Mouse (Mus musculus): ENCODE data around the gene Eif3i. TPM values are rescaled to one million over a fixed set of nuclear protein-coding genes. Genes with fewer than 3 reads are reported as not detected.

Gene Eif3i
- polyA plus RNA-seq (2012; rRNA removed) = 503 and 580 TPM in 2 replicates

DNA sequence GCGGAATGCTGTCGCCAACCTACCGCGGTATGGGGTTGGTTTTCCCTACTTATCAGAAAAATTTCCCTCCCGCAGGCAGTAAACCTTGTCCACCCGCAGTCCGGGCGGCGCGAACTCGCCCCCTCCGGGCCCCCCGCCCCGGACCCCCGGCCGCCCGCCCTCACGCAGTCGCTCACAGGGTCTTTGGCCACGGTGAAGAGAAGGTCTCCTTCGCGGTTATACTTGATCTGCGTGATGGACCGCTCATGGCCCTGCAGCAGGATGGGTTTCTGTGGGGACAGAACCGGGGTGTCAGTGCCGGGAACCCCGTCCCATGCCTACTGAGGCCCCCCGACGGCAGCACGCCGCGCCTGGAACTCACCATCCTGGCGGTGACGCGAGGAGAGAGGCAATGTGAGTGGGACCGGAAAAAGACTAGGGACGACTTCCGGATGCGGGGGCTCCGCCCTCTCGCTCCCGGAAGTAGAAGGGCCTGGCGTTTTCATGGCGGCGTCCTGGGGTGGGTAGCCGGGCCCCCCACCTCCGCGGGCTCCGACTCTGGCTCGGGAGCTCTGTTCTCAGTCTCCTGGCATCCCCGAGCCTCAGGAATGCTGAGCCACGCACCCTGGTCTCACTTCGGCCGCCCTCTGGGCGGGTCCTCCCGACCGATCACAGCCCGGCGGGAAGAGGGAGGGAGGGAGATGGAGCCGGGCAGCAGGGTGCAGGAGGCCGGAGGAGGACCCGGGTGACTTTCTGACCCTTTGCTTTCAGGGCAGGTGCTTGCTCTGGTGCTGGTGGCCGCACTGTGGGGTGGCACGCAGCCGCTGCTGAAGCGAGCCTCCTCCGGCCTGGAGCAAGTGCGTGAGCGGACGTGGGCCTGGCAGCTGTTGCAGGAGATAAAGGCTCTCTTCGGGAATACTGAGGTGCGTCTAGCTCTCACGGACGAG is at the start of gene Eif3i, which contains the start of gene Tmem234:
TSS of gene Eif3i (minus strand) at position 416 of the 926 bp plus-strand sequence.
TSS of gene Tmem234 (plus strand) at position 436 of the 926 bp plus-strand sequence.
- DNase-seq (ENCODE audit: low read depth) = no peak

DNA sequence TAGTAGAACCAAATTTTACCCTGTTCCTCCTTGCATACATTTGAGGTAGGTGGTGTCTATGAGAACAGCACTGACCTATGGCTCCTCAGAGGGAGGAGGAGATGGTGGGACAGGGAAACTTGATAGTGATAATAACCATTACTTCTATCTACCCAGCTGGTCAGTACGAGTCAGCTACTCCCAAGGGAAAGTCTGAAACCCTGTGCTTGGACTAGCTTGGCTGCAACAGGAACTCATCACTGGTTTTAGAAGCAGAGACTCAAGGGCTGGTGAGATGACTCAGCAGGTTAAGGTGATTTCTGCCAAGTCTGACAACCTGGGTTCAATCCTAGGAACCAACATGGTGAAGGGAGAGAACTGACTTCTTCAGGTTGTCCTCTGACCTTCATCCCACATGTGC is 48.2 kb upstream of the Eif3i start:
- no peak for DNase-seq (ENCODE audit: low read depth)

DNA sequence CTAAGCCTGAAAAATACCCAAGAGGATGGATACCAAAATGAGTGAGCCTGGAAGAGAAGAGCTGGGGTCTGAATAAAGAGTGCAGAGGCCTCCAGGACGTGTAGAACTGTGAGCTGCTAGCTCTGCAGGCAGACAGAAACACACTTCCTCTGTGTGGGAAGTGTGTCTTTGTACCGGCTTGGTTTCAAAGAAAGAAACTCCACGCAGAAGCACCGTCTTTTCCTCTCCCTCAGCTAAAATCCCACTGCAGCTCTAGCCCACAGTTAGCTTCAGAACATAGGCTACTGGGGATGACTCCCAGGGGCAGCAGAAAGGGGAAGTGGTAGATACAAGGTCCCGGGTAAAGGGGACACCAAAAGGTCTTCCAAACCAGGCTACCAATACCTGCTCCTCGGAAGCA is 44.8 kb upstream of the Eif3i start:
- DNase-seq (ENCODE audit: low read depth) = no peak

DNA sequence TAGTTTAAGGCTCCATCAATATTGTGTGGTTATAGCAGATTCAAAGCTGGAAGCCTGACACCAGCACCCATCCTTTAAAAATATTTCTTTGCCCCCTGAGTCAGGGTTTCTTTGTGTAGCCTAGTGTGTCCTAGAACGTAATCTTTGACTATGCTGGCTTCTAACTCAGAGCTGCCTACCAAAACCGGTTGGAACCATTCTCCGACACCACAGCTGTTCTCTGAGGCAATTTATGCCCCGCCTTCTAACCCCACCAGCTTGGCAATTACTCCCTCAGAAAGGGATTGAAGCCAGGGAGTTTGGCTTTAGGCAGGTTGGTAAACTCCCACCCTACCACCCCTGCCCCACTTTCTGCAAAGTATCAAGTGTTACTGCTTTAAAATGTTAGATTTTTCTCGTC is 41.3 kb upstream of the Eif3i start:
- no peak for DNase-seq (ENCODE audit: low read depth)

DNA sequence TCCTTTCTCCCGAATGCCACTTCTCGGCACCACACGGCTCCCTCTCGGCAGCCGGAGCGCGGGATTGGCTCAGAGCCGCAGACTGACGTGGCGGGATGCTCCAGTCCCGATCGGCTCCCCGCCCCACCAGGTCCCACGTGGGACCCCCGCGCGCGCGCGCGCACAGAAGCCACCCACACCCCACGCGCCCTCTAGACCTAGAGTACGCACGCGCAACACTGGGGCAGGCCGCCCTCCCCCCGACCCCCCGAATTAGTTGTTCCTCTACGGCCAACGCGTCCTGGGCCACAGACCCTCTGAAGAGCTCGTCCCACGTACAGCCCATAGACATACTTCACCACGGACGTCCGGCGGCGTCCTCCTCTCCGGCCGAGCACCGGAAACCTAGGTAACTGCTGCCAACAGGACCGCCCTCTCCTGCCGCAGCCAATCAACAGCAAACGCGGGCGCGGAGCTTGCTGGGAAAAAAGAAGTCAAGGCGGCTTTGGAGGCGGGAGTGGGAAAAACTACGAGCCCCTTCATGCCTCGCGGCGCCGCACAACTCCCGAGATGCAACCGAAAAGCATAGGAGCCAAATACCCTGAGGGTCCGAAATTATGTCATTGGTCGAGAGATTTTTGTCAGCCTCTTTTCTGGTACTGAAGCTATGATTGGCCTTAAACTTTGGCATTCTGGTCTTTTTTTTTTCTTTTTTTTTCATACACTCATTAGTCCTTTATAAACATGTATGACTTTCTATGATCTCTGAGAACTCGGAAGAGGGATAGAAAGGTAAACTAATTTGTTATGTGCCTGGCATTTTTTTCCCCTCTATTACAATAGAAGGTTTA is 40.4 kb upstream of the Eif3i start, which contains the start of gene Txlna:
TSS of gene Txlna (minus strand) at position 428 of the 830 bp plus-strand sequence.
- no peak for DNase-seq (ENCODE audit: low read depth)

DNA sequence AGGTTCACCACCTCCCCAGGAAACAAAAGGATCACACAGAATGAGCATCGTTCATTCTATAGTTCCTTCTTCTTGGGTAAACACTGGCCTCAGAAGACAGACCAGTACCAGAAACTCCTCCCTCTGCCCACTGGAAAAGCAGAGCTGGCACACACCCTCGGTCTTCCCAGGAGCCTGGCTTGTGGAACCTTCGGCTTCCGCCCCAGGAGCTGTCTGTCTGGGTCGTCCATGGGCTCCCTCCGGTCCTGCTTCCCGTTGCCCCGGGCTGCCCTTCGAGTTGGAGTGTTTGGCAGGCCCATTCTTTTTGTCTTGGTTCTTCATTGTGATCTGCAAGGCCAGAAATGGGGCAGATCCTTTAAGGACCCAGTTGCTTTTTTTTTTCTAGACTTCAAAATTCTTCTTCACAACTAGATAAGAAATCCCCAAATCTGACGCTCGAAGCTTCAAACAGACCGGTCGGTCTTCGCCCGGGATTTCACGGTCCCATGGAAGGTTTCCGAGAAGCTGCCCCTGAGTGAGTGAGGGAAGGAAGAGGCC is 39.7 kb upstream of the Eif3i start:
- DNase-seq (ENCODE audit: low read depth) = no peak

DNA sequence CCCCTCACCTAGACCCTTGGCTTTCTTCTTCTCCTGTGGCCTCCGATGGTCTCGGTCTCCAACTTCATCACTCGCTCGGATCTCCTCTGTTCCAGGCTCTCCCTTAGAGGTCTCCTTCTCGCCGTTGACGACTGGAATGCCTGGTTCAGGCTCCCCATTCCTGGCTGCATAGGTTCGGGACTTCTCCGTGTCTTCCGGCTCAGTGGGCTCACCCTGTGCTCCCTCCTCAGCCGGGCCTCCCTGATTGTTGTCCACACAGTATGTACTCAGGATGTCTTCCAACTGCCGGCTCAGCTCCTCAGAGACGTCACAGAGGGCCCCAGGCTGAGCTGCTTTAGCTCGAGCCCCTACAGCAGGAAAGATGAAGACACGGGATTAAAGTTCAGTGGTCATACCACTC is 38.8 kb upstream of the Eif3i start:
- no peak for DNase-seq (ENCODE audit: low read depth)

DNA sequence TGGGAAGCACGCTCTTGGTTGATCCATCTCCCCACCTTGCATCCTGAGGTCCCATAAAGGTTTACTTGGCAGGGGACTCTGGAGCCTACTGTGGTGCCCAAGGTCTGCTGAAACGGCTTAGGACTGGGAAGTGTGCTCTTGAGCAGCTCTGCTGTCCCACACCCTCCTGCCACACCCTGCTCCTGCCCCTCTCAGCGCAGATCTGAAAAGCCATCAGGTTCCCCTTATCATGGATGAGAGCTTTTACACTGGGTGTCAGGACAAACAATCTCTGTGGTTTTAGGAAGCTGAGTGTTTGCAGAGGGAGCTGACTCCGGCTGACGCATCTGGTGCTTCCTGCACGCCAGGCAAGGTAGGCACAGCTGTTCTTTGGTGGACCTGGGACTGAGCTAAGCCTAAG is 33.4 kb upstream of the Eif3i start:
- no peak for DNase-seq (ENCODE audit: low read depth)

DNA sequence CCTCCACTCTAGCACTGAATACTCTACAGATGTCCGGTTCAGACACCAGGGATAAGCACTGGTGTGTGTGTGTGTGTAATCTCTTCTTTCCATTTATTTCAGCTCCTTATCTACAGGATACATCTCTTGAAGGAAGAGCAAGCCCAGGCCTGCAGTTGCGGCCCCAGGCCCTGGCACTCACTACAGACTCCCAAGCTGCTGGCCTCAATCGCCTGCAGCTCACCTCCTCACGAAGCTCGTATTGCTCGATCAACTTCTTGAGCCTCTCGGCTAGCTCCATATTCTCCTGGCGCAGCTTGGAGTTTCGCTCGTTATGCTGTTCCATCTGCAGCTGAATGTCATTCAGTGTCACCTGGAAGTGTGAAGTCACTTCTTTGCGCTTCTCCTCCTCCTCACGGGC is 31.4 kb upstream of the Eif3i start:
- no peak for DNase-seq (ENCODE audit: low read depth)

DNA sequence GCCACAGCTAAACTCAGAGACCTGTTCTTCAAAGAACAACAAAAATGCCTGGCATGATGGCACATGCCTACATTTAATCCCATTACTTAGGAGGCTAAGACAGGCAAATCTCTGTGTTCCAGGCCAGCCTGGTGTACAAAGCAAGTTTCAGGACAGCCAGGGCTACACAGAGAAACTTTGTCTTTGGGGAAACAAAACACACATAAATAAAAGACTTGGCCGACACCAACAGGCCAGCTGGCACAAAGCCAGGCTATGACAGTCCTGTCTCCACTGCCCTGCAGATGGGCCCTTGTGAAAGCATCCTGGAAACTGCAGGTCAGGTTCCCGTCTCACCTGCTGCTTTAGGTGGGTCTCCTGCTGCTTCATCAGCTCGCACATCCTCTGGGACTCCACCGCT is 30.5 kb upstream of the Eif3i start:
- peak; percentile 92 for DNase-seq (ENCODE audit: low read depth)

DNA sequence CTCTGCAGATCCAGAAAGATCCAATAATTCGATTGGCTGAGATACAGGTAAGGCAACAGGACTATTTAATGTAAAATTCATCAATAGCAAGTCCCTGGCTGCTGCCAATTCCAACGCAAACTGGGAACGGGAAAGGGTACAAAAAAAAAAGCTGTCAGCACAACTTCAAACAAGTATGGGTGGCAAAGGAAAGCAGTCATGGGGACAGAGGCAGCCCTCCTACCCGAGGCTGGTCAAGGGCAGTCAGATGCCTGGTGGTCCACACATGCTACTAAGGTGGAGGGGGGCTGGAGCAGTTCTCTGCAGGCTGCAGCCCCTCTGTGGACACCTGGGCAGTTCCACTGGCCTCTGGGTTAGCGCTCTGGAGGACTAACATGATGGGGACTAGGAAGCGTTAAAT is 25.6 kb upstream of the Eif3i start:
- DNase-seq (ENCODE audit: low read depth) = no peak

DNA sequence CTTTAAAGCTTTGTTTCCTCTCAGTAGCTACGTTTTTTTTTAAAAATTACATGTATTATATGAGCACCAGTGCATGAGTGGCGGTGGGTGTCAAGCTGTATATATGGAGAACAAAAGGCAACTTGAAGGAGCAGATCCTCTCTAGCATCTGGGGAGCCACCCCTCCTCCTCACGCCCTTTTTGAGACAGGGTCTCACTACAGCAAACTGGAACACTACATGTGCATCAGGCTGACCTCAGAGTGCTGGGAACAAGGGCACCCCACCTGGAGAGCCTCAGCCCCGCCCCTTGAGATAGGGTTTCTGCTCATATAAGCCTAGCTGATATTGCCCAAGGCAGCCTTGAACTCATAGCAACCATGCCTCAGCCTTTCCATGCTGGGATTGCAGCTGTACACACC is 25.0 kb upstream of the Eif3i start:
- no peak for DNase-seq (ENCODE audit: low read depth)

DNA sequence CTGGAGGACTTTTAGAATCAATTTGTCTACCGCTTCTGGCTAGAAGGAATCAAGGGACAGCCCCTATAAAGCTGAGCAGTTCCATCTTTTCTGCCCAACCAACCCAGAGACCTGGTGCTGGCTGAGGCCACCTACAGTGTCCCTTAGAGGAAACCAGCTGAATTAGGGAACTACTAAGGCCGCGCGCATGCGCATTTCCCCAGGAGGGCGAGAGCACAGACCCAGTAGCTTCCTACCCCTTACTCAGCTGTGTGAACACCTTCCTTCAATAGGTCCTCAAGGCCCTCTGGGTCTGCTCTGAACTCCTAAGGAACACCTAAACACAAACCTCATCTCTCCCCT is 24.6 kb upstream of the Eif3i start:
- no peak for DNase-seq (ENCODE audit: low read depth)

DNA sequence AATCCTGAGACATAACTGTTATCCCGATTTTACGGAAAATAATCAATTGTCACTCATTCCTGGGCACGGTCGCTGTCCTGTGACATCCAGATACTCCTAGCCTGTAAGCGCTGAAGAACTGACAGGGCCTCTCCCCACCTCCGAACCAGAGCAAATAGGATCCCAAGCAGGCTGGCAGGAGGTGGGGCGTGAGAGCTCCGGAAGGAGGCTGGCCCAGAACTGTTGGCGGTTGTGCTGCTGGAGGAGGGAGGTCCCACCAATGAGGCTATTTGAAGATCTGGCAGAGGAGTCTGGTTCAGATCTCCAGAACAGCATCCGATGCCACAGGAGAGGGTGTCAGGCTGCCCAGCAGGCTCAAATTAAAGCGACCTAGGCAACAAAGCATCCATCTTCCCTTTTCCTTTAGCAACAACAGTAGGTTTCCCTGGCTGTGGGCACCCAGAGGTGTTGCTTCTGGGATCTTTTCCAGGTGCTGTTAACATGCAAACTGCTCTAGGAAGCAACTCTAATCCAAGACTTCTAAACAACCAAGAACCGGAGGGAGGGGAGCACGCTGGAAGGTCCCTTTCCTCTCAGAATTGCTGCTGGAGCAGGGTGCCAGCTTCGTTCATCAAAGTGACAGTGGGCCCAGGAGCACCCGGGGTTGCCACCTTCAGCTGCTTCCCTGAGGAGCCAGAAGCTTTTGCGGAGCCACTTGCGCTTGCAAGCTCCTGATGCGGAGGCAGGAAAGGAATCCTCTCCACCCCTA is 24.0 kb upstream of the Eif3i start:
- DNase-seq (ENCODE audit: low read depth) = no peak

DNA sequence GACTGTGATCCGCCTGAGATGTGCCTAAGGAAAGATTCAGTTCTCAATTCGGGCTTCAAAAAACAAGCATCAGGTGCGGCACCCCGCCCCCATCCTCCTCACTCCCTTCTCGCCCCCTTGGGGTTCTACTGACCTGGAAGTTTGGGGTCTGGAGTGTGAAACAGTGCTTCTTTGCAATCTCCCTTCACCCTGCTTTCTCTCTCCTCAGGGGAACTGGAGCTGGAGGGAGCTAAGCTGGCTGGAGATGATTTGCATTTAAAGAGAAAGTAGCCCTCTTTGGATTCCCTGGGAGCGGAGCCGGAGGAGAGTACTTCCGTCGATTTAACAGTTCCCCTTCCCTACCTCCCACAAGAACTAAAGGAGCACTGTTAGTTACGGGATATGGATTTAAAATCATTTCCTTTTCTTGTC is 23.2 kb upstream of the Eif3i start, which contains the start of gene Ccdc28b:
TSS of gene Ccdc28b (minus strand) at position 267 of the 411 bp plus-strand sequence.
- DNase-seq (ENCODE audit: low read depth) = no peak

DNA sequence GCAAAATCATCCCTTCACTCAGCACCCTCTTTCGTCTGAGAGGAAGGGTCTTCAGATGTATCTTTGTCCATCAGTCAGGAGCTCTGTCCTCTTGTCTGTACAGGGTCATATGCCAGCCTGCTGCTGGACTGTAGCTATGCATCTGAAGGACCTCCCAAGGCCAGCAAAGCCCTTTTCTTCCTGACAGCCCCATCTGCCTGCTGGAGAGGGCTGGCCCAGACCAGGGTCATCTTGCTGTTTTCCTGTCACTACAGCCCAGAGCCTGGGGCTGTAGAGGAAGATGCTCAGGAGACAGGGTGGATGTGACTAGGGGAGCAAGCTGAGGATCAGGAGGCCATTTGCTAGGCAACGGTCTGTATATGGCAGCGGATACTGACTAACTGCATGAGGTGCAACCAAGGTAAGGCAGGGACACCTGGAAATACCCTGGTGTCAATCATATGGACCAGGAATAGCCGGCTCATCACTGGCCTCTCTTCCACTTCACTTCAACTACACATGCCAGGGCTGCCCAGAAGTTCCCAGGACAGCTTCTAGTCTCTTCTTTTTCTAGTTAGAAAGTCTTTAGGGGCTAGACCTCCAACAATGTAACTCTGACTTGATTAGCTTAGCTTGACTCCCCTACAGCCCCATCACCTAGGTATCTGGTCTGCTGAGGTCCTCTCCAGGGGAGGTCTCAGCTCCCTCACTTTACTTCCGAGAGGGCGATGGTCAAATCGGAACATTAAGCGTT is 22.5 kb upstream of the Eif3i start:
- no peak for DNase-seq (ENCODE audit: low read depth)

DNA sequence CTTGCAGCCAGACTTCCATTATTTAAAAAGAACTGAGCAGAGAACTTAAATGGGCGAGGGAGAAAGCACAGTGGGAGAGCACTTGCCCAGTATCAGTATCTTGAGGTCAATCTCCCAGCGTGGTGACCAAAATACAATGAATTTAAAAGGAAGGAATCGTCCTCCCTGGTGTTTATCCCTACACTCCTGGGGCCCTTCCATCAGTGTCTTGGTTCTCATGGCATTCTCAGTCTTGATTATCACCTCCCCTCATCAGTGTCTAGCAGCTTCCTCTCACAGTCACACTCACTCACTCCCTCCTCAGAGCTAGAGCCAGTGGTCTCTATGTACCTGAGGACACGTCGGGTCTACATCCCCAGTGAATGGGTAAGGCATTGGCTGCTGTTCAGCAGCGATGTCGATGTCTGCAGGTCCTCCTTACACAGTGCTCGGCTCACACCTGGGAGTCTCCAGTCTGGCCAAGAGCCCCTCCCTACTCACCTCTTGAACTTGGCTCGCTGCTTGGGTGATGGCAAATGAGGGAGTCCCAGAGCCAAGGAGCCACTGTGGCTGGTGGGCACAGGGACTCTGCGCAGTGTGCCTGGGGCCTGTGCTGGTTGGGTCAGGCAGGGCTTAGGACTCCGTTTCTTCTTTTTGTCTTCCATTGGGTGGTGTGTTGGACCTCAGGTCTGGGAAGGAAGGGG is 21.8 kb upstream of the Eif3i start:
- no peak for DNase-seq (ENCODE audit: low read depth)

DNA sequence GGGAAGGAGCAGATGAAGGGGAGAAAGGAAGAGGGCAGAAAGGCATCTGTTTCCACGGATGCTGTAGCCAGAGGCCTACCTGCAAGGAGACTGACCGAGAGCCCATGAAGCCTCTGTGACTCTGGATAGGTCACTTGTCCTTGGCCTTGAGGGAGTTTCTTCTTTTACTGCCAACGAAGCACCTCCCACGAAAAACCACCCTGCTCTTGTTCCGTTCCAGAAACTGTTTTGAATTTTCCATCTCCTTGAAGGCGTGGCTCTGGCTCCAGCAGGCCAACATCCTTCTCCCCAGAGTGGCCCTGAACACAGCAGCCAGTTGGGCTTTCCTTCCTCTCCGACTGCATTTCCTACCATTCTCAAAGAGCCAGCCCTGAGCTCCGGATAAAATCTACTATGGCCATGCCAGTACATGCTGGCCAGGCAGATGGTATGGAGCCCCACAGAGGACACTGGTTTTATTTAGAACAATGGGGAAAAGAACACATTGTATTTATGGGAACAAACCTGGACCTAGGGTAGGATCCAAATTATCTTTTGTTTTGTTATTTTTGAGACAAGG is 20.9 kb upstream of the Eif3i start:
- DNase-seq (ENCODE audit: low read depth) = no peak

DNA sequence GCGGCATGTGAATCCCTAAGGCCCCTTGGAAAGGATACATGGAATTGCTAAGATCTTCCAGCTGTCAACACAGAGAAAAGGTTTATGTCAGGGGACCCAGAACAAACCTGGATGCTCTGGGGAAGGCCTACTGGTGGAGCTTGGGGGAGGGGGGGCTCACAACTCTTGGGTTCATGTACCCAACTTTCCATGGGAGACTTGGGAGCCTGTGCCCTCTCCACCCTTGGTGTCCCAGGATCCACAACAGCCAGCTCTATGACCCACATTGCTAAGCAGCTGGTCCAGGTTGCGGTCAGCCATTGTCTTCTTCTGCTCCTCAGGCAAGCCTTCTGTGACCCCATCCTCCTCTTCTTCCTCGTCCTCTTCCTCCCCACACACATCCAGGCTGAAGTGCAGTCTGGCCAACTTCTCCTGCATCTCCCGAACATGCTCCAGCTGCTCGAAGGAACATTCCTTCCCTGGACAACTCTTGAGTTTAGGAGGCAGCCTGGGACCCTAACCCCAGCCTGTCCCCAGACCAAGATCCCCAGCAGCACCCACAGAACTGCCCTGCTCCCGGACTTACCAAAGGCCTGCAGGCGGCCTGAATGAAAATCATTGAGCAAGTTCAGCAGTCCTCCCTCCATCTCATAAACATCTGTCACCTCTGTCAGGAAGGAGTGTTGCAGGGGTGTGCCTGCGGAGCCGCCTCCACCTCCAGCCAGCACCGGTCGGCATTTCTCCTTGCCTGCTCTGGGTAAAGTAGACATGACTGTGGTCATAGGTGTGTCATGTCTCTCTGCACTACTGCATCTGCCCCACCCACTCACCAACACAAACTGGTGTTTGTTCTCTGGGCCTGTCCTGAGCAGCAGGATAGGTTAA is 20.2 kb upstream of the Eif3i start:
- DNase-seq (ENCODE audit: low read depth) = no peak
